In the genomic region with DNA sequence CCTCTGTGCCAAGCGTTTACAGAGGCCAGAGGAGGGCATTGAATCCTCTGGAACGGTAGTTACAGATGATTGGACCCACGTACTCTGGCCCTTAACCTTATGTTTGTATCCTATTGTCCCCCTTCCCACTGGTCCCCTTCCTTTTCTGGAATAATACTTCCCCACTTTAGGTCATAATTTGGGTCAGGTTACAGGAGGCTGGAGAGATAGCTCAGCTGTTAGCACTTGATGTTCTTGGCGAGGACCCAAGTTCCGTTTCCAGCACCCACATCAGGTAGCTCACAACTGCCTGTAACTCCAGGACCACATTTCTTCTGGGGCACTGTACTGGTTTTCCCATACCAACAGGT, we compare ENCODE assay signal across 8 mouse cellular contexts. TPM values are rescaled to one million over a fixed set of nuclear protein-coding genes. Genes with fewer than 3 reads are reported as not detected.
DNase-seq lines count a peak whose midpoint lies in the region; ATAC-seq and TF ChIP-seq lines count a peak whose summit lies in the region.

No protein-coding gene starts in this region.

- TF ChIP-seq CTCF in hindbrain, postnatal 0 days (IDR thresholded peaks at IDR 0.05; ENCODE audit: low read depth): no peak

- peak; percentile 26 for DNase-seq in embryo, embryonic 11 days
- DNase-seq in embryo, embryonic 10.5 days (ENCODE audit: low spot score): no peak
- DNase-seq in ZHBTc4 (ENCODE audit: low read depth, low spot score): peak; percentile 19
- DNase-seq in hindbrain, postnatal 0 days (ENCODE audit: low spot score): no peak
- DNase-seq in testis, postnatal 10 days (ENCODE audit: low spot score): peak; percentile 55
- no peak for DNase-seq in left cerebral cortex, postnatal 10 days (ENCODE audit: extremely low spot score in 1 of 2, low spot score in 2 of 2)

- H3K9ac ChIP-seq in forebrain, embryonic 15.5 days (replicated peaks): peak overlapping the region; percentile 87
- peak overlapping the region; percentile 71; the same call in 1 of the 2 replicates for H3K9ac ChIP-seq in hindbrain, postnatal 0 days (replicated peaks; ENCODE audit: low read length)
- peak overlapping the region; percentile 64 for H3K9ac ChIP-seq in lung, embryonic 15.5 days

- peak overlapping the region; percentile 99 for H3K27ac ChIP-seq in forebrain, embryonic 15.5 days (replicated peaks)
- peak overlapping the region; percentile 98 for H3K27ac ChIP-seq in hindbrain, postnatal 0 days
- H3K27ac ChIP-seq in lung, embryonic 15.5 days: peak overlapping the region; percentile 99

- H3K36me3 ChIP-seq in forebrain, embryonic 15.5 days: peaks cover 2% of the 10 kb centered on the region; the same call in 1 of the 2 replicates
- peaks cover under 1% of the 10 kb centered on the region; the same call in 1 of the 2 replicates for H3K36me3 ChIP-seq in hindbrain, postnatal 0 days (ENCODE audit: insufficient read depth, low read length)
- H3K36me3 ChIP-seq in lung, embryonic 15.5 days: no peaks in the 10 kb centered on the region

- peaks cover 17% of the 10 kb centered on the region for H3K4me1 ChIP-seq in forebrain, embryonic 15.5 days
- peaks cover 10% of the 10 kb centered on the region; the same call in 1 of the 2 replicates for H3K4me1 ChIP-seq in hindbrain, postnatal 0 days (ENCODE audit: insufficient read depth, low read length)
- peaks cover 17% of the 10 kb centered on the region for H3K4me1 ChIP-seq in lung, embryonic 15.5 days

- no peak for ATAC-seq in forebrain, embryonic 15.5 days (replicated peaks)
- ATAC-seq in hindbrain, postnatal 0 days: no peak
- ATAC-seq in lung, embryonic 15.5 days (ENCODE audit: borderline replicate concordance, extremely low read depth, low FRiP score, low TSS enrichment): no peak

- H3K9me3 ChIP-seq in forebrain, embryonic 15.5 days: no peaks in the 10 kb centered on the region
- H3K9me3 ChIP-seq in hindbrain, postnatal 0 days (ENCODE audit: low read length): no peaks in the 10 kb centered on the region
- no peaks in the 10 kb centered on the region for H3K9me3 ChIP-seq in lung, embryonic 15.5 days

- intact Hi-C loops in left cerebral cortex, postnatal 10 days (cut with DNase I): loop anchor here (2.0 kb wide), 2 partner anchors 44 to 84 kb away; a partner anchor contains a TSS

- peak overlapping the region; percentile 71 for H3K4me2 ChIP-seq in forebrain, embryonic 15.5 days (replicated peaks)
- H3K4me2 ChIP-seq in hindbrain, postnatal 0 days (ENCODE audit: low read depth, low read length): peak overlapping the region; percentile 96
- peak overlapping the region; percentile 80 for H3K4me2 ChIP-seq in lung, embryonic 15.5 days

- no peaks in the 10 kb centered on the region for H3K27me3 ChIP-seq in forebrain, embryonic 15.5 days
- H3K27me3 ChIP-seq in hindbrain, postnatal 0 days (ENCODE audit: insufficient read depth, low read length): no peaks in the 10 kb centered on the region
- H3K27me3 ChIP-seq in lung, embryonic 15.5 days: no peaks in the 10 kb centered on the region

- peak overlapping the region; percentile 61 for H3K4me3 ChIP-seq in forebrain, embryonic 15.5 days
- H3K4me3 ChIP-seq in hindbrain, postnatal 0 days (ENCODE audit: low read length): peak overlapping the region; percentile 63
- peak overlapping the region; percentile 60 for H3K4me3 ChIP-seq in lung, embryonic 15.5 days

- WGBS in forebrain, embryonic 15.5 days: 20% methylated on average over 5 of the region's 5 CpGs
- WGBS in hindbrain, postnatal 0 days: 19% methylated on average over 5 of the region's 5 CpGs
- WGBS in lung, embryonic 15.5 days: 9% methylated on average over 5 of the region's 5 CpGs

RNA-seq across cellular contexts. Expression of a gene that starts 0.7 kb away (rescaled TPM):
- polyA plus RNA-seq in forebrain, embryonic 15.5 days (2015; fragmentation: Nextera tagmentation; extraction: Ambion mirVana): 35.3 and 41.4 TPM in 2 replicates
- 25.9 and 48.2 TPM in 2 replicates for total RNA-seq in hindbrain, postnatal 0 days (2014; rRNA removed)
- 22.3 and 26.8 TPM in 2 replicates for polyA plus RNA-seq in hindbrain, postnatal 0 days (2015; fragmentation: Nextera tagmentation; extraction: Ambion mirVana)
- 46.7 TPM in 2 replicates for polyA plus RNA-seq in lung, embryonic 15.5 days (2015; fragmentation: Nextera tagmentation; extraction: Ambion mirVana)
- total RNA-seq in left cerebral cortex, postnatal 10 days (2021): 10 to 100 TPM; 16.4 to 19.8 TPM

RNA-seq across cellular contexts. Expression of a gene that starts 5.2 kb away (rescaled TPM):
- polyA plus RNA-seq in forebrain, embryonic 15.5 days (2015; fragmentation: Nextera tagmentation; extraction: Ambion mirVana): 0.08 TPM in 1 of 2 replicates, not detected in the other
- total RNA-seq in hindbrain, postnatal 0 days (2014; rRNA removed): 0.16 TPM in 1 of 2 replicates, not detected in the other
- polyA plus RNA-seq in hindbrain, postnatal 0 days (2015; fragmentation: Nextera tagmentation; extraction: Ambion mirVana): 0.05 and 0.28 TPM in 2 replicates
- polyA plus RNA-seq in lung, embryonic 15.5 days (2015; fragmentation: Nextera tagmentation; extraction: Ambion mirVana): 0.02 and 0.08 TPM in 2 replicates
- under 1 TPM; 0.54 to 0.65 TPM for total RNA-seq in left cerebral cortex, postnatal 10 days (2021)

RNA-seq across cellular contexts. Expression of a gene that starts 30.2 kb away (rescaled TPM):
- 0.14 and 0.23 TPM in 2 replicates for polyA plus RNA-seq in forebrain, embryonic 15.5 days (2015; fragmentation: Nextera tagmentation; extraction: Ambion mirVana)
- 4.1 TPM in 1 of 2 replicates, not detected in the other for total RNA-seq in hindbrain, postnatal 0 days (2014; rRNA removed)
- 0.26 and 0.41 TPM in 2 replicates for polyA plus RNA-seq in hindbrain, postnatal 0 days (2015; fragmentation: Nextera tagmentation; extraction: Ambion mirVana)
- 29.7 and 29.9 TPM in 2 replicates for polyA plus RNA-seq in lung, embryonic 15.5 days (2015; fragmentation: Nextera tagmentation; extraction: Ambion mirVana)
- not detected for total RNA-seq in left cerebral cortex, postnatal 10 days (2021)

RNA-seq across cellular contexts. Expression of a gene that starts 43.4 kb away (rescaled TPM):
- 27.3 and 29.2 TPM in 2 replicates for polyA plus RNA-seq in forebrain, embryonic 15.5 days (2015; fragmentation: Nextera tagmentation; extraction: Ambion mirVana)
- total RNA-seq in hindbrain, postnatal 0 days (2014; rRNA removed): 11.5 and 14.0 TPM in 2 replicates
- 32.9 and 35.5 TPM in 2 replicates for polyA plus RNA-seq in hindbrain, postnatal 0 days (2015; fragmentation: Nextera tagmentation; extraction: Ambion mirVana)
- 25.6 and 26.1 TPM in 2 replicates for polyA plus RNA-seq in lung, embryonic 15.5 days (2015; fragmentation: Nextera tagmentation; extraction: Ambion mirVana)
- total RNA-seq in left cerebral cortex, postnatal 10 days (2021): 10 to 100 TPM; 10.7 to 11.7 TPM

RNA-seq across cellular contexts. Expression of a gene that starts 43.5 kb away (rescaled TPM):
- 23.9 and 24.0 TPM in 2 replicates for polyA plus RNA-seq in forebrain, embryonic 15.5 days (2015; fragmentation: Nextera tagmentation; extraction: Ambion mirVana)
- 20.5 and 24.2 TPM in 2 replicates for total RNA-seq in hindbrain, postnatal 0 days (2014; rRNA removed)
- polyA plus RNA-seq in hindbrain, postnatal 0 days (2015; fragmentation: Nextera tagmentation; extraction: Ambion mirVana): 11.9 and 13.7 TPM in 2 replicates
- 24.8 and 25.3 TPM in 2 replicates for polyA plus RNA-seq in lung, embryonic 15.5 days (2015; fragmentation: Nextera tagmentation; extraction: Ambion mirVana)
- total RNA-seq in left cerebral cortex, postnatal 10 days (2021): 10 to 100 TPM; 21.9 to 24.1 TPM

Comparison
In these comparisons a context has a peak if more than half of its experiments do, and no peak if none do; other contexts are left out.
1. DNase-seq: peak in embryo, embryonic 11 days (single experiment), ZHBTc4 (single experiment) and testis, postnatal 10 days (single experiment); none in embryo, embryonic 10.5 days (single experiment), hindbrain, postnatal 0 days (single experiment) and left cerebral cortex, postnatal 10 days (0 of 2).
2. RNA of a gene that starts 30.2 kb away (polyA plus RNA-seq): 29.7 to 29.9 TPM in lung, embryonic 15.5 days; 0.26 to 0.41 TPM in hindbrain, postnatal 0 days and 0.14 to 0.23 TPM in forebrain, embryonic 15.5 days; every median in the first group is over 10 times any median in the second.
3. Peak in every context shown above with its lines, with median percentiles within 50 percentile points of each other: H3K27ac ChIP-seq, H3K4me2 ChIP-seq, H3K4me3 ChIP-seq and H3K9ac ChIP-seq.